Mouse (Mus musculus): ENCODE measurements around the gene 4930455H04Rik.

DNA sequence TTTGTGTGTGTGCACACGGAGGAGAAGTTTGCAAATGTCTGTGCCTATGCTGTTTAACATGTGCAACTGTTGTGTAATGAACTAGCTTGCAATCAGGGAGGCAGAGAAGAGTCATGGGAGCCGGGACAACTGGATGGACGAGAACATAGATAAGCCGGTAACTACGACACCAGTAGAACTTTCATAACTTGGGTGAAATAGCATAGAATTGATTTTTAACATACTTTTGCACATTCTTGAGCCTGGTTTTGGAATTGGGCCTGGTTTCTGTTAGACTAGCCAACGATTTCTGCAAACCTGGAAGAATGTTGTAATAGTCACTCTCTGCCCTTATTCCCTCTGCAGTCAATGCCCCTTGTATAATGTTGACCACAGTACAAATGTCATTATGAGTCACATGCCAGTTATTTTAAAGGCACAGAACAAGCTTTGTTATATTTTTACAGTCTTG is 17.4 kb upstream of the 4930455H04Rik start:
- TF ChIP-seq CTCF (IDR thresholded peaks at IDR 0.05; ENCODE audit: low read depth, low read length) (no peak), POLR2A (IDR thresholded peaks at IDR 0.05; ENCODE audit: extremely low read depth, insufficient read depth, low read length) (no peak)

All from liver, adult 2 months (tissue).